Mouse (Mus musculus) midbrain, postnatal 0 days (tissue): ENCODE data around the gene Nrg3. TPM values are rescaled to one million over a fixed set of nuclear protein-coding genes. Genes with fewer than 3 reads are reported as not detected.

Experiments used
- ATAC-seq: fragments of 200-750 bp; cut with Nextera tagmentation; 2 replicates; pipeline ENCODE4 v1.8.0; 2017; ENCODE audit warnings: moderate number of reproducible peaks, mild to moderate bottlenecking, moderate TSS enrichment, moderate library complexity; ENCODE audit not compliant: low FRiP score
- DNase-seq: peaks from one replicate; pipeline ENCODE4 v3.0.0-alpha.2; 2015; ENCODE audit warnings: low spot score
- H3K27ac ChIP-seq: fragments of 300-500 bp; sonication (generic); 2 replicates; pipeline ENCODE4 v1.5.1; 2014; ENCODE audit warnings: low read depth, mild to moderate bottlenecking, low read length, mixed read lengths
- H3K27me3 ChIP-seq: fragments of 300-500 bp; sonication (generic); 2 replicates; pipeline ENCODE4 v1.6.1; 2014; ENCODE audit warnings: low read length, control low read depth, mixed read lengths; ENCODE audit not compliant: insufficient read depth
- H3K36me3 ChIP-seq: fragments of 300-500 bp; sonication (generic); 2 replicates; pipeline ENCODE4 v1.6.1; 2014; ENCODE audit warnings: low read length, control low read depth, mixed read lengths; ENCODE audit not compliant: insufficient read depth
- H3K4me1 ChIP-seq: fragments of 300-500 bp; sonication (generic); 2 replicates; pipeline ENCODE4 v1.6.1; 2014; ENCODE audit warnings: mild to moderate bottlenecking, control low read depth, antibody characterized with exemption, low read length, mixed read lengths; ENCODE audit not compliant: insufficient read depth
- H3K4me2 ChIP-seq: fragments of 300-500 bp; sonication (generic); 2 replicates; pipeline ENCODE4 v1.6.1; 2014; ENCODE audit warnings: low read depth, mild to moderate bottlenecking, low read length, mixed read lengths; ENCODE audit not compliant: poor library complexity, severe bottlenecking
- H3K4me3 ChIP-seq: fragments of 300-500 bp; sonication (generic); 2 replicates; pipeline ENCODE4 v1.5.1; 2014; ENCODE audit warnings: low read depth, mild to moderate bottlenecking, low read length, moderate library complexity
- H3K9ac ChIP-seq: fragments of 300-500 bp; sonication (generic); replicated peaks from 2 replicates; pipeline ENCODE4 v1.6.1; 2014; ENCODE audit warnings: mild to moderate bottlenecking, low read length, moderate library complexity, mixed read lengths; ENCODE audit not compliant: poor library complexity, severe bottlenecking
- H3K9me3 ChIP-seq: fragments of 300-500 bp; sonication (generic); 2 replicates; pipeline ENCODE4 v1.6.1; 2016; ENCODE audit warnings: low read length, control low read depth
- CTCF ChIP-seq: IDR thresholded peaks from 2 replicates; pipeline ENCODE4 v1.5.1; 2016; ENCODE audit warnings: antibody characterized with exemption, mild to moderate bottlenecking
- WGBS: fragments of 180-500 bp; shearing (Covaris S2); extraction: QIAGEN DNeasy Blood & Tissue Kit; methylation state at CpG from one replicate; pipeline ENCODE4 v1.1.7; 2014; 5-methylcytosine and 5-hydroxymethylcytosine counted together
- polyA plus RNA-seq: library from polyadenylated mRNA; unstranded; fragments of >200 nt; fragmentation: Nextera tagmentation; extraction: Ambion mirVana; gene quantifications from 2 replicates; pipeline ENCODE4 v1.2.1, GENCODE M21; 2015
- total RNA-seq: library from RNA; depleted of rRNA; stranded (reverse); fragments of >200 nt; gene quantifications from 2 replicates; pipeline ENCODE4 v1.2.3, GENCODE M21; 2014

Nrg3 gene
- total and polyA plus RNA-seq, 2 experiments from 2014 or later: 11.0 to 41.8 TPM

GRCm38 (mm10) chr14:38797027-38797426, 675.9 kb downstream of the Nrg3 start:
- no peak for TF ChIP-seq CTCF
- Histone ChIP-seq H3K4me1 (no peaks in the 10 kb centered on the region), H3K36me3 (no peaks in the 10 kb centered on the region), H3K4me3 (no peak overlapping the region), H3K9ac (no peak overlapping the region), H3K27ac (no peak overlapping the region), H3K27me3 (no peaks in the 10 kb centered on the region), H3K9me3 (no peaks in the 10 kb centered on the region), H3K4me2 (no peak overlapping the region)
- 93% methylated on average over 3 of the region's 3 CpGs for WGBS
- no peak for ATAC-seq
- no peak for DNase-seq

GRCm38 (mm10) chr14:38775291-38776116, 697.4 kb downstream of the Nrg3 start:
- Histone ChIP-seq H3K27ac (no peak overlapping the region), H3K4me2 (no peak overlapping the region), H3K9me3 (no peaks in the 10 kb centered on the region), H3K4me1 (no peaks in the 10 kb centered on the region), H3K36me3 (no peaks in the 10 kb centered on the region), H3K9ac (no peak overlapping the region), H3K4me3 (no peak overlapping the region), H3K27me3 (no peaks in the 10 kb centered on the region)
- 70% methylated on average over 5 of the region's 5 CpGs for WGBS
- no peak for ATAC-seq
- no peak for TF ChIP-seq CTCF
- peak; percentile 61 for DNase-seq

DNA sequence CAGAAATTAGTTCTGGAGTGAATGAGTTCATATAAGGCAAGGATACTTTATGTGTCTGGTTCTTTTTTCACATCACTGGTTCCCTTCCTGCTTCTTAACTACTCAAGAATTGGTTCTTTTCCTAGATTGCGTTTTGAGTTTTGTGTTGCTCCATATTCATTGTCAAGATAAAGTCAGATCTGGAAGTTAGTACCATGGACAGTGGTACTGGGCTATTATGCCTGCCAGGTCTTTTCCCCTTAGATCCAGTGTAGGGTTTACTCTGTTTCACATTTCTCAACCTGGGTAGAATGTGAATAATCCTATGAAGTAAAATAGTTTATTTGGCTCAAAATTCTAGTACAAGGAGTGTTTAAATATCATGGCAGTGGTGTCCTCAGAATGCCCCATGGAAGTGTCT, 698.1 kb downstream of the Nrg3 start:
- H3K4me2 ChIP-seq: no peak overlapping the region
- H3K36me3 ChIP-seq: no peaks in the 10 kb centered on the region
- H3K9ac ChIP-seq: no peak overlapping the region
- H3K27ac ChIP-seq: no peak overlapping the region
- DNase-seq (no peak), ATAC-seq (no peak)
- H3K27me3 ChIP-seq: no peaks in the 10 kb centered on the region
- H3K4me3 ChIP-seq: no peak overlapping the region
- no peaks in the 10 kb centered on the region for H3K4me1 ChIP-seq
- no peak for TF ChIP-seq CTCF
- no peaks in the 10 kb centered on the region for H3K9me3 ChIP-seq
- 75% methylated on average over 1 of the region's 1 CpGs for WGBS

DNA sequence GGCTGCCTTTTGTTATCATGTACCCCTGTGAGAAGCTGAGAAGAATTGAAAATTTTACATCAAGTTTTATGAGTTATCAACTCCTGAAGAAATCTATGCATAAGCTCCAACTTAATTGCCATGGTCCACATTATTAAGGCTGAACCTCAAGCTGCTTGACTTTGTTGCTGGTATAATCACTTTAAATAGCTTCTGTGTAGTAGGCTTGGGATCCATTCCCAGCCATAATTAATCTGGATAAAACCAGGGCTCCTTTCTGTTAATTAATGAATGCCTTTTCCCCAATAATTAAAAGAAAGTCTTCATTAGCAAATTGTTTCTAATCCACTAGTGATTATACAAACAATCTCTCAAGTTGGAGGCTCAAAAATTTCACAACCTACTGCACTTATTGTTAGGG, 742.4 kb downstream of the Nrg3 start:
- Histone ChIP-seq H3K27me3 (no peaks in the 10 kb centered on the region), H3K4me1 (no peaks in the 10 kb centered on the region), H3K4me2 (no peak overlapping the region), H3K9me3 (no peaks in the 10 kb centered on the region), H3K27ac (no peak overlapping the region), H3K36me3 (no peaks in the 10 kb centered on the region), H3K4me3 (no peak overlapping the region), H3K9ac (no peak overlapping the region)
- ATAC-seq (no peak), DNase-seq (no peak)
- no peak for TF ChIP-seq CTCF

DNA sequence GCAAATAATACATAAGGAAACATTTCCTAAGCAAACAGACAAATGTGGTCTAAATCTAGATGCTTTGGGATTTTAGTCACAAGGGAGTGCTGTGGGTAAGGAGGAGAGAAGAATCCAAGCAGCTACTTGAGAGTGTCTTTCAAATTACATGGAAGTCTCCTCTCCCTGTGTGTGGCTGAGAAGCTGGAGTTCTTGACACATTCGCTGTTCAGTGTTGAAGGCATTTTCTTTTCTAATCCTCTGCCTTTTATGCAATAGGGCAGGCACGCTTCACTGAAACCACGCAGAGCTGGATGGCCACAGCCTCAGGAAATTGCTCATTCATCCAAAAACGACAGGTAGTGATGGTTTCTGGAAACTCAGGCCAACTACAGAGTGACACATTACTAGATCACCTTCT, 769.0 kb downstream of the Nrg3 start:
- peak; percentile 23; the same call in 1 of the 2 replicates for TF ChIP-seq CTCF
- ATAC-seq: no peak
- H3K36me3 ChIP-seq: no peaks in the 10 kb centered on the region
- H3K9ac ChIP-seq: no peak overlapping the region
- DNase-seq: peak; percentile 15
- no peaks in the 10 kb centered on the region for H3K27me3 ChIP-seq
- H3K4me3 ChIP-seq: no peak overlapping the region
- H3K27ac ChIP-seq: no peak overlapping the region
- 14% methylated on average over 4 of the region's 4 CpGs for WGBS
- H3K9me3 ChIP-seq: no peaks in the 10 kb centered on the region
- H3K4me2 ChIP-seq: no peak overlapping the region
- no peaks in the 10 kb centered on the region for H3K4me1 ChIP-seq

GRCm38 (mm10) chr14:38702596-38703393, 770.1 kb downstream of the Nrg3 start:
- DNase-seq (peak; percentile 54), ATAC-seq (no peak)
- no peak overlapping the region for H3K4me3 ChIP-seq
- TF ChIP-seq CTCF: no peak
- no peaks in the 10 kb centered on the region for H3K36me3 ChIP-seq
- H3K27me3 ChIP-seq: no peaks in the 10 kb centered on the region
- no peak overlapping the region for H3K4me2 ChIP-seq
- WGBS: 52% methylated on average over 9 of the region's 9 CpGs
- H3K9me3 ChIP-seq: no peaks in the 10 kb centered on the region
- no peak overlapping the region for H3K9ac ChIP-seq
- H3K27ac ChIP-seq: no peak overlapping the region
- no peaks in the 10 kb centered on the region for H3K4me1 ChIP-seq
